Mouse (Mus musculus) neutrophil, adult 5-6 weeks (primary cell): ENCODE data around the gene Abhd17a. TPM values are rescaled to one million over a fixed set of nuclear protein-coding genes. Genes with fewer than 3 reads are reported as not detected.

Experiments
- ATAC-seq: fragments of 151-379, 151-347 bp; 2 replicates; pipeline ENCODE4 v1.8.0; 2017; ENCODE audit warnings: mild to moderate bottlenecking, moderate TSS enrichment; ENCODE audit not compliant: insufficient number of reproducible peaks, poor library complexity, low FRiP score, severe bottlenecking; ENCODE audit errors: extremely low read depth
- total RNA-seq: library from RNA; stranded (forward); fragments of 200-1000 nt; gene quantifications from 2 replicates; pipeline ENCODE4 v1.2.3, GENCODE M21; 2017

Abhd17a gene
- total RNA-seq, 1 experiment from 2014 or later: 26.4 TPM

DNA sequence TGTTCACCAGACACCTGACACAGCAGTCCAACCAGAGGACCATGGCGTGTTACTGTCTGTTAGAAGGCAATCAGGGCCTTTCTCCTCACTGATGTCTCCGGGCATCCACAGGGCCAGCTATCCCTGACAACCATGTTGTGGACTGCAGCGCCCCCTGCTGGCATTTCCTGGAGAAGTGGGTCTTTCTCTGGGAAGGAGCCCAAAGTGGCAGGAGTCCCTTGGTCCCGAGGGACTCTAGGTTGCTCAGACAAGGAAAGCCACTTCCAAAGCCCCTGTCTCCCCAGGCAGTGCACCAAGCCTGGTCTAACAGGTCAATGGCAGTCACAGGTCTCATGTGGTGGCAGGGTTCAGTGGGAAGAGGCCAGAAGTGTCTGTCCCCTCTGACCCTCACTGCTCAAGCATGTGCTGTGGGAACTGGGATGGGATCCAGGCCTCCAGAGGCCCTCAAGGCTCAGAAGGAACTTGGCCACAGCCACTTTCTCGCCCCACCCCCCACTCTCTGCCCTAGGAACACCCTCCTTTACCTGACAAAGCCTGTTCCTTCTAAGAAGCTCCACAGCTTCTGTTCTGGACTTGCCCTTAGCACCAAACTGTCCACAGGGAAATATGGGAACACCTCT is 32.7 kb downstream of the Abhd17a start:
- no peak for ATAC-seq

DNA sequence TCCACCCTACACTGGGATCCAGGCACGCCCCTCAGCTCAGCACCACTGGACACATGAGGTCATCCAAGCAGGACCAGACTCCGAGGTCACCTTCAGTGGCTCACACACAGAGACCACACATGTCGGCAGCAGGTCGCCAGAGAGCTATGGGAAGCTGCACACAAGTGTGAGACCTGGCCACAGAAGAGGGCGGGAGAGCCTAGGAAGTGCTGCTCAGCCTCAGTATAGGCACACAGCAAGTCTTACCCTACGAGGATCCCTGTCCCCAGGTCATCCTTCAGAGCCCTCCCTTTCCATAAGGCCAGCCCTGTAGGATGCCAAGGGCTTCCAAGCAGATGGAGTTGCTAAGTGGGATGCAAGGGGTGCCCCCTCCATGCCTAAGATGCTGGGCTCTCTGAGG is 36.1 kb downstream of the Abhd17a start:
- ATAC-seq: no peak

DNA sequence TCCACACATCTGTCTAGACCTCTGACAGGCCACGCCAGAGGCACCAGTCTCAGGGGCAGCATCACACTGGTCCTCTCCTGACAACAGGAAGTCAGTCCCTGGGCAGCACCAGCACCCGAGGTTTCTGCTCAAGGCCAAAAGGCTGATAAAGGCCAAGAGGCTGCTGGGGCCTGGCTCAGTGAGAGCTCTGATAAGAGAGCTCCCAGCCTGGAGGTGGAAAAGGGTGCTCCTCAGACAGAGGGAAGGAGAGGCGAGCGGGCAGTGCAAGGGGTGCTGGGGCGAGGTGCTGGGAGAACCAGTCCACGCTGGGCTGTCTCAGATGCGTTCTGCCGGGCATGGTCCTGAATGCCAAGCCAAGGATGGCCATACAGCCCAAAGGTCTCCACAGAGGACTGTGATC is 36.6 kb downstream of the Abhd17a start:
- no peak for ATAC-seq

DNA sequence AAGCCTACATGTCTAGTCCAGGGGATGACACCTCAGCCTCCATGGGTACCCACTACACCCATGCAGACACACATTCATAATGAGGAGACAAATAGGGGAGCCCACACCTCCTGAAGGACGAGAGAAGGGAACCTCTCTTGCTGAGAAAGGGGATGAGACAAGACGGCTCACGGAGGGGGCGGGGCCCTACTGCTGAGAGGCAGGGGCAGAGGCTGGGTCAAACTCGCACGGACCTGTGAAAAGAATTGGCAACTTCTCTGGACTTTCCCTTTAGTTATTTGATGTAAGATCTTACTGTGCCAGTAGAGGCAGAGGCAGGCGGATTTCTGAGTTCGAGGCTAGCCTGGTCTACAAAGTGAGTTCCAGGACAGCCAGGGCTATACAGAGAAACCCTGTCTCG is 37.8 kb downstream of the Abhd17a start:
- ATAC-seq: no peak

DNA sequence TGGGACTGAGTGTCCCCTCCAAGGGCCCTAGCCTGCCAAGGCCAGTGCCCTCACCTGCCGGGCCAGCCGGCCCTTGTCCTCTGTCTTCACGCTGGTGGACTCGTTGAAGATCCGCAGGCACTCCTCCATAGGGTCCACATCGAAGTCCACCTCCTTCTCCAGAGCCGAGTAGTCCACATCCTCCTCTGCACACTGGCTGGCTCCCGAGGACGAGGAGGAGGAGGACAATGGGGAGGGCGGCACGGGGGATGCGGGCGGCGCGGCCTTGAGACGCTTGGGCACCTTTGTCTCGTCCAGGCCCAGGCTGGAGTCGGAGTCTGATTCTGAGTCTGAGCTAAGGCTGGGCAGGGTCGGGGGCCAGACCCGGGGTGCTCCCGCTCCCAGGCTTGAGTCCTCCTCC is 40.9 kb downstream of the Abhd17a start:
- ATAC-seq: no peak

DNA sequence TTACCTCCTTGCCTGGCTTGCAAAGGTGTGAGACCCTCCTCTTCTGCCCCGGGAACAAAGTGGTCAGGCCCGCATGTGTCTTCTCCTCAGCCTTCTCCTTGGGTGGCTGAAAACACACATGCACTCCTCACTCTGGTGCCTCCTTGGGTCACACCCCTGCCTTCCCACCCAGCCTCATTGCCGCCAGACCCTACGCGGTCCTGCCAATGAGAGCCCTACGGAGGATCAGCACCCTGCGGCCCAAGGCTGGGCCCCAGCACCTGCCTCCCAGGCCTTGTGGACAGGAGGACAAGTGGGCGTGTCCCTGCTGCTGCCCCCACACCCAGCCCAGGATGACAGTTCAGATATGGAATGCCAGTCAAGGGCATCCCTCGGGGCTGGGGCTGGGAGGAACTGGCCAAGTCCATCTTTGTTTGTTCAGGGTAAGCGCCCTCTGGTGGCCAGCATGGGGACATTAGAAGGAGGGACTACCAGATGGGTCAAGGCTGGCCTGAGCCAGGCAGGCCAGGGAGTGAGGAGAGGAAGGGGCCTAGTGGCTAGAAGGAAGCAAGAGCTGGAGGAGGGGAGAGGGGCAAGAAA is 41.6 kb downstream of the Abhd17a start:
- ATAC-seq: peak; percentile 31; the same call in 1 of the 2 replicates

DNA sequence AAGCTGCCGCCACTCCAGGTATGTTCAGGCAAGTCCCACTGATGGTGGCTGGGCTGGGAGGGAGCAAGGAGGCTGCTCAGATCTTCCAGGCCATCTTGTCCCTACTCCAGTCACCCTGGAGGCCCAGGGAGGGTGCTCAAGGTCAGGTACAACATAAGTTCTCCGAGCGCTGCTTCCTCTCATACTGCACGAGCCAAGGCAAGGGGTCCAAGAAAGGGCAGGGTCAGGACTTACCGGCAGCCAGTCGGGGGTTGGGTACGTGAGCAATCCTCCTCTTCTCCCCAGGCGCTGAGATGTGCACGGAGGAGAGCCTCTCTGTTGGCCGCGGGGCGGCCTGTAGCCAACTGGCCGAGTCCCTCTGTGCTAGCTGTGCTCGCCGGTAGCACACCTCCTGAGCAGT is 42.6 kb downstream of the Abhd17a start:
- no peak for ATAC-seq

DNA sequence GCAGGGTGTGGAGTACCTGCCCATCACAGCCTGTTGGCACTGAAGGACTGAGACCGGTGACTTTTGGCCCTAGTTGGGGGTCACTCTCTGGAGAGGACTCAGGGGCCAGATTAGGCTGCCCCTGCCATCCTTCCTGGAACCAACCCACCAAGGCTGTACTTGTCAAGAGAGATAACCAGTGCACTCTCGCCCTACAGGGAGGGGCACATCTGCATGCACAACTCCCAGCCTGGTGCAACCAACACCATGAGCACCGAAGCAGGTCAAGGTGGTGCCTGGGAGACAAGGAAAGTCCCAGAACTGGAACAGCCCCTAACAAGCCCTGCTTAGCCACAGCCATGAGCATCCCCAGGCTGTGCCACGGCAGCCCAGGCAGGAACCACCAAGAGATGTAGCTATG is 43.2 kb downstream of the Abhd17a start:
- ATAC-seq: no peak

DNA sequence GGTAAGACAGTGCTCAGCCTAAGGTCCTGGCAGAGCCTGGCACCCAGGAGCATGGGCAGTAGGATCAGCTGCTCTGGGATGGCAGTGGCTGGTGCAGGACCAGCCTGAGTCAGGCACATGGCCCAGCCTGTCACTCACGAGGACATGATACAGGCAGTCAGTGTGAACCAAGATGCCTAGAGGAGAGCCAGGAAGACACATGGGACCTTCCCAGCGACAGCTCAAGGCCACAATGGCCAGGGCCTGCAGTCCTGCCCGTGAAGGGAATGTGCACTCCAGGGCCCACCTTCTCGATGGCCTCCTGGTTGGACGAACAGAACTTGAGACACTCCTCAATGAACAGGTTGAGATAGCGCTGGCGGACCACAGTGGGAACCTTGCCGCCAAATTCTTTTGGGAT is 44.6 kb downstream of the Abhd17a start:
- no peak for ATAC-seq

DNA sequence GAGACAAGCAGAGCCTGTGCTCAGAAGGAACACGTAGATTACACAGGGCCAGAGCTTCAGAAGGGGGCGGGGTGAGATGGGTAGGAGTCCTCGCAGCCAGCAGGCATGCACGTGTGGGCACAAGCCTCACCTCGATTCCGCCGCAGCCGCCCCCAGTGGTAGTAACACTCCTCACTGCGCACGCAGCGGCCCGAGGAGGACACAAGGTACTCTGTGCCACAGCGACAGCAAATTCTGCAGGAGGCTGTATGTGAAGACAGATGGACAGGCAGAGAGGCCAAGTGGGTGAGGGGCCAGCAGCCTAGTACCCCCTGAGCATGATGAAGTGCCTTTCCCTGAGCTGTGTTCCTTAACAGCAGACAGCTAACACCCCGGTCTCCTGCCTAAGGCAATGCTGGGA is 46.3 kb downstream of the Abhd17a start:
- no peak for ATAC-seq

DNA sequence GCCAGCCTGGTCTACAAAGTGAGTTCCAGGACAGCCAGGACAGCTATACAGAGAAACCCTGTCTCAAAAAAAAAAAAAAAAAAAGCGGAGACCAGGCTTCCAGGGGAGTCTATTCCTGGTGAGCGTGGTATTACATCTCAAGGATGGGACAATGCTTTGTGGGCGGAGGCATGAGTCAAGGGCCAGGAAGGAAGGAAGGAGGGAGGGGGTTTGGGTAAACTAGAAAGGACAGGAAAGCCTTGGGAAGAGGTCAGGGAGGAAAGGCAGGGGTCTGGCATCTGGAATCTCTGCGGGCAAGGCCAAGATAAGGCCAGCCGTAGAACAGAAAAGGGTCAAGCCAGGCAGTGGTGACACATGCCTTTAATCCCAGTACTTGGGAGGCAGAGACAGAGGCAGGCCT is 50.6 kb downstream of the Abhd17a start:
- ATAC-seq: no peak

DNA sequence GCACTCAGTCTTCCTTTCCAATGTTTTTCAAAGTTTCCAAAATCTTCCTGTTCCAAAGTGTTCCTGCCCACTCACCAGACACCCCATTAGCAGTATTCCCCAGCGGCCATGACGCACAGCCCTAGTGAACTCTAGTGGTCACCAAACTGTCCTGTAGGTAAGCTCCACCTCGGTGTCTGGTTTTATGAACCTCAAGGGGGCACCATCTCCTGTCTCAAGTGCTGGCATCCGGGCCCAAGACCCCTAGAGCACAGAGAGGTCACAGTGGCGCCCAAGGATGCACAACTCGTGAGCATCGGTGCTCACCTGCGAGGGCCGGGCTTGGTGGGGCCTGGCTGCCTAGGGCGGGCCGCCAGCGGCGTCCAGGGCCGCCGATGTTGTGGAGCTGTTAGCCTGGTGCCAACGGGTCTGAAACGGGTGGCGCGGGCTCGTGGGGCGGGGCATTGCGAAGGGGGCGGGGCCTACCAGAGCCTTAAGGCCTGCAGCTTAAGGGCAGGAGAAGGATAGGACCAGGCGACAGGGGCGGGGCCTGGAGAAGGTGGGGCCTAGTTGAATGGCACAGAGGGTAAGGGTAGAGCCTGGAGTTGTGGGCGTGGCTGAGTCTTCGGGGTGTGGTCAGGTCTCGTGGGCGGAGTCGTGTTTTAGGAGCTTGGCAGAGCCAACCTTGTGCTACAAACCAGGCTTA is 51.3 kb downstream of the Abhd17a start, which contains the start of gene Atp8b3:
TSS of gene Atp8b3 (minus strand) at position 415 of the 685 bp plus-strand sequence.
- peak; percentile 71 for ATAC-seq

DNA sequence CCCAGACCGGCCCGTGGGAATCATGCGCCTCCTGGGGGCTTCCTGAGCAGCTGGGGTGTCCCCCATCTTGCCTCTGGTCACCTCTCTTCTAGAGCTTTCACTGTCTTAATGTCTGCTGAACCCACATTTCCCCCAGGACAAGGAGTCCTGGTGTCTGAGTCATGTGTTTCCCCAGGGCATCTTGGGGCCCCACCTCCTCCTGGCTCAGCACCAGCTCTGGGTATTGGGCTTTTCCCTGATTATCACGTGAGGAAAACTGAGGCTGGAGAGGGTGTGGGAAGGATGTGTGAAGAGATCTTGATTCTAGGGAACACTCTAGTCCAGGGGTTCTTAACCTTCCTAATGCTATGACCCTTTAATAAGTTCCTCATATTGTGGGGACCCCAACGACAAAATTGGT is 52.0 kb downstream of the Abhd17a start:
- ATAC-seq: no peak

DNA sequence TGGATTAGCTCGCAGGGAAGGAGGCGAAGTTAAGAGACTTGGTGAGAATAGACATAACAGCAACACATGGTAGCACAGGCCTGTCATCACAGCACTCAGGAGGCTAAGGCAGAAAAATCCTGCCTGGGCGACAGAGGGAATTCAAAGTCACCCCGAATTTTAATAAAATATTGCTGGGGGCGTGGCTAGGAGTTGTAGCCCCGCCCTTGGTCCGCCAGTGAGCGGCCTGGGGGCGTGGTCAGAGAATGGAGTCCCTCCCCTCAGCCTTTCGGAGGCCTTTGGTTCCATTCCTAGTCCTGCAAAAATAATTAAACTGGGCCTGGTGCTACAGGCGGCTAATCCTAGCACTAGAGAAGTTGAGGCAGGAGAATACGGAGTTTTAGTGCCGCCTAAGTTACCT is 54.4 kb downstream of the Abhd17a start:
- ATAC-seq: no peak

DNA sequence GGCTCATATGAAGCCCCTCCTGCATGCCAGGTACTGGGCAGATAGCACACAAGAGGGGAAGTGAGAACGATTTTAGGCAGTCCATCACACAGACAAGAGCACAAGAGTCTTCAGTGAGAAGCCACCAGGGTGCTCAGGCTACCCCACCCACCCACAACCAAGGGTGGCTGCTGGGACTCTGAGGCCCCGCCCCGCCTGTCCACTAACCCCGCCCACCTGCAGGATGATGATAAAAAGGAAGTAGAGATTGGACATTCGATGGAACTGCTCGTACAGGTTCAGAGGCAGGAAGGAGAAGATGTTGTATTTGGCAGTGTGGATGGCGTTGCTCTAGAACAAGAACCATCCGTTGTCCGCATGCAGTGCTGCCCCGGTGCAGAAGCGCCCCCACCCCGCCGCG is 55.1 kb downstream of the Abhd17a start:
- ATAC-seq: peak; percentile 27; the same call in 1 of the 2 replicates

DNA sequence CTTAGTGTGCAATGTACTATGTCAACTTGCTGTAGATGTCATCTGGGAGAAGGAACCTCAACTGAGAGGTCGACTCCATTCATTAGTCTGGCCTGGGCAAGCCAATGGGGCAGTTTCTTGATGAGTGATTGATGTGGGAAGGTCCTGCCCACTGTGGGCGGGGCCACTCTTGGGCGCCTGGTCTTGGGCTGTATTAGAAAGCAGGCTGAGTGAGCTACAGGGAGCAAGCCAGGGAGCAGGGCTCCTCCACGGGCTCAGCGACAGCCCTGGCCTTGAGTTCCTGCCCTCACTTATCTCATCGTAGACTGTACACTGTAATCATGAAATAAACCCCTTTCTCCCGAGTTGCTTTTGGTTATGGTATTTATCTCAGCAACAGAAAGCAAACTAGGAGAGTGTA is 56.4 kb downstream of the Abhd17a start:
- ATAC-seq: no peak

Other genes with a start within 250 kb of the Abhd17a start
- gene Adamtsl5, start 241.9 kb downstream of the Abhd17a start, total RNA-seq: not detected in 2 replicates
- gene Plk5, start 233.9 kb downstream of the Abhd17a start, total RNA-seq: not detected in 2 replicates
- 4.1 and 4.8 TPM in 2 replicates for gene Mex3d, start 202.7 kb downstream of the Abhd17a start, total RNA-seq
- 26.9 and 27.0 TPM in 2 replicates for gene Mbd3, start 190.8 kb downstream of the Abhd17a start, total RNA-seq
- 35.4 and 38.2 TPM in 2 replicates for gene Uqcr11, start 183.5 kb downstream of the Abhd17a start, total RNA-seq
- gene Tcf3, start 156.7 kb downstream of the Abhd17a start, total RNA-seq: 81.3 and 86.5 TPM in 2 replicates
- not detected in 2 replicates for gene Onecut3, start 95.5 kb downstream of the Abhd17a start, total RNA-seq
- 0.12 and 0.23 TPM in 2 replicates for gene Atp8b3, start 51.2 kb downstream of the Abhd17a start, total RNA-seq
- gene Rexo1, start 28.8 kb downstream of the Abhd17a start, total RNA-seq: 29.3 and 35.4 TPM in 2 replicates
- gene Klf16, start 13.0 kb downstream of the Abhd17a start, total RNA-seq: 6.5 and 8.0 TPM in 2 replicates
- gene Scamp4, start 12.5 kb upstream of the Abhd17a start, total RNA-seq: 11.2 and 13.3 TPM in 2 replicates
- gene Adat3, start 12.5 kb upstream of the Abhd17a start, total RNA-seq: not detected in 2 replicates
- gene Gm49322, start 15.7 kb upstream of the Abhd17a start, total RNA-seq: 0.74 and 1.3 TPM in 2 replicates
- 216 and 221 TPM in 2 replicates for gene Csnk1g2, start 32.5 kb upstream of the Abhd17a start, total RNA-seq
- 21.4 and 22.8 TPM in 2 replicates for gene Btbd2, start 66.7 kb upstream of the Abhd17a start, total RNA-seq
- gene Mknk2, start 87.8 kb upstream of the Abhd17a start, total RNA-seq: 105 and 113 TPM in 2 replicates
- gene Mob3a, start 111.6 kb upstream of the Abhd17a start, total RNA-seq: 171 and 197 TPM in 2 replicates
- gene Izumo4, start 111.8 kb upstream of the Abhd17a start, total RNA-seq: 32.9 and 46.6 TPM in 2 replicates
- 142 and 173 TPM in 2 replicates for gene Ap3d1, start 151.9 kb upstream of the Abhd17a start, total RNA-seq
- 18.0 and 21.4 TPM in 2 replicates for gene Dot1l, start 164.9 kb upstream of the Abhd17a start, total RNA-seq
- 15.5 and 20.4 TPM in 2 replicates for gene Sf3a2, start 207.9 kb upstream of the Abhd17a start, total RNA-seq
- 50.4 and 52.8 TPM in 2 replicates for gene Plekhj1, start 208.3 kb upstream of the Abhd17a start, total RNA-seq
- 0.81 TPM in 1 of 2 replicates, not detected in the other for gene Amh, start 214.9 kb upstream of the Abhd17a start, total RNA-seq
- not detected in 2 replicates for gene Jsrp1, start 223.2 kb upstream of the Abhd17a start, total RNA-seq
- 227 and 271 TPM in 2 replicates for gene Oaz1, start 236.3 kb upstream of the Abhd17a start, total RNA-seq